Mouse (Mus musculus): ENCODE data around the gene Ccdc116.

The Ccdc116 gene

DNA sequence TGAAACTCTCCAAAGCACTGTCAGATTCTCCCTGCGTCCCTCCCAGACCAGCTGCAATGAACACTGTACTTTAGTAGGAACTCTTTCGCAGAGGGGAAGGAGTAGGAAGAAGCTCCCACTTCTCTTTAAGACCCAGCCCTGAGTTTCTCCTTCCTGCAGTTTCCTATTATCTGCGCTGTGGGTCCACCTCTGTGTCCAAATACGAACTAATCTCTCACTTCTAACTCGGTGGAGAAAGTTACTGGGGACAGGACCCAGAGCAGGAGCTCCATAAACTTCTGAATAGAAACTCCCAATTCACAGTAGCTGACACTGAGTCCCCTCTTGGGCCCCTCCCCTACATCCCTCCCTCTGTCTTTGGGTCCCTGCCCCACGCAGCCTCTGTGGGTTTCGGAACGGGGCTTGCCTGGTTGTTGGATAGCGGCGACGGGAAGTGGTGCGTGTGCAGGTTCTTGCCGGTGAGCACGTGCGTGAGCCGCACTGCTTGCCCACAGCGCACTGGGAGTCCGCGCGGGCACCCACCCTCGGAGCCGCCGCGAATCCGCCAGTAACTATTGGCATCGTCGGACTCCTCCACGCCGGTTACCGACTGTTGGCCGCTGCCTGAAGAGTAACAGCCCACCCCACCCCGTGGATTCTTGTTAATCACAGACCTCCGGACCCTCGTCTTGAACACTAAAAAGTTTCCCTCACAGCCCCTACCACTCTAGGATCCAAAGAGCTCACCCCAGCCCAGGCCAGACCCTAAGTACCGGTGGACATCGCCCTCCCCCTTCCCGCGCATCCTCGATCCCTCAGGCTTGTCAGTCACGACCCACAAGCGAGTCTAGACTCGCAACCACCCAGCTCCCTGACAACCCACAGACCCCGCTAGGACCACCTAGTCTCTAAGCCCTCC is 15.6 kb downstream of the Ccdc116 start:
- no peak for DNase-seq (ENCODE audit: low read depth in 1 of 2, low spot score in 2 of 2)

DNA sequence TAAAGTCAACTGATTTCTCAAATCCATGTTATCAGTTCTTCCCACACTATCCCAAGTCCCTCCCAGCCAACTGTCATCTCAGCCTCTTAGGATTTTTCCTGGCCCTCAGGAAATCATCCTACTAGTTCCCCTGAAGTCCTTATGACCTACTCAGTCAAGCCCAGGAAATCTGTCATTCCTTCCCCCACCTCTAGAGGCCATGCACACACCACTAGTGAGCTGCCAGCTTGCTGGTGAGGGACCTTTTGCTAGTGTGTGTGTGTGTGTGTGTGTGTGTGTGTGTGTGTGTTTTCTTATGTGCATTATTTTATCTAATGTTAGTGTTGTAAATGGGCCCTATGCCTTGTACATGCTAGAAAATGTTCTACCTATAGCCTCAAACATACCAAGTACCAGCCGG is 19.7 kb downstream of the Ccdc116 start:
- peak in 1 of 2 experiments; percentile 21 for DNase-seq (ENCODE audit: low read depth in 1 of 2, low spot score in 2 of 2)

DNA sequence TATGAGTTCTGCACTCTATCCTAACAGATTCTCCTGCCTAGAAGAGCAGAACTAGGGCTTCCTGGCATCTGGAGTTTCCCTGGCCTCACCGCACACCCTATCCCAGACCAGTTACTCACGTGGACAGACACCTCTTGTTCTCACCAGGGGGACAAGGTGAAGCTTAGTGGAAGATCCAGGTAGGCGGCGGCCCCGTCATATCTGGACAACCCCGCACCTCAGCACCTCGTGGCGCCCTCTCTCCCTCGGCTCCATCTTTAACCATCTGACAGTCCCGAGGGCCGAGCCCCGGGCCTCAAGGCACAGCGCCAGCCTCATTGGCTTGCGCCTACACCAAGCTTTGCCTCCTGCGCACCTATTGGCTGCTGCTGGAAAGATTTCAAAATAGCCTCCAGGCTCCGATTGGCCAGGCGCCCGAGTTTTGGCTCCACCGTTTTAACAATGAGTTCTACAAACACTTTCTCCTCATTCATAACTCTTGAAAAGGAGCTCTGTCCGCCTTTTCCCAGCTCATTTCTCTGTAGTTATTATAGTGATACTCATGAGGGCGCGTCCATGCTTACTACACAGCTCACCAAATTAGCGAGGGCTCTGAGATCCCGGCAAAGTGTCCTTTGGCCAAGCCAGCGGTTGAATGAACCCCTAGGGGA is 22.0 kb downstream of the Ccdc116 start, which contains the start of gene 2610318N02Rik:
2610318N02Rik (minus strand) TSS at position 297 of the 650 bp plus-strand sequence.
- peak; percentile 42 to 50 for DNase-seq (ENCODE audit: low read depth in 1 of 2, low spot score in 2 of 2)

GRCm38 (mm10) chr16:17124119-17124870 is 22.7 kb downstream of the Ccdc116 start:
- no peak for DNase-seq (ENCODE audit: low read depth in 1 of 2, low spot score in 2 of 2)

DNA sequence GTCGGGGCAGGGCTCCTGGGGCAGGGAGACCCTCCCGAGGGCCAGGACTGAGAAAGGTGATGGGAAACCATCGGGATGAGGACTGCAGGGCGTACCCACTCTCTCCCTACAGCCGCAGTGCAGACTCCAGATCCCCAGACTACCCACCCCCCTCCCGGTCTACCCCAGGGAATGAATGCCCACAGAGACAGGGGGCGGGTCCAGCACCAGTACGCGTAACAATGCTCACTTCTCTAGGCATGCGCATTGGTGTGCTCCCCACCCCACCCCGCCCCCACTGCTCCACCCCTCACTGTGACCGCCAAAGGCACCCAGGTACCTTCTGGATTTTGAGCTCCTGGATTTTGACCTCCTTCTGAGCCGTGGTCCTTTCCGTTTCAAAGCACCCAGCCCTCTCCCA is 25.5 kb downstream of the Ccdc116 start:
- no peak for DNase-seq (ENCODE audit: low read depth in 1 of 2, low spot score in 2 of 2)

DNA sequence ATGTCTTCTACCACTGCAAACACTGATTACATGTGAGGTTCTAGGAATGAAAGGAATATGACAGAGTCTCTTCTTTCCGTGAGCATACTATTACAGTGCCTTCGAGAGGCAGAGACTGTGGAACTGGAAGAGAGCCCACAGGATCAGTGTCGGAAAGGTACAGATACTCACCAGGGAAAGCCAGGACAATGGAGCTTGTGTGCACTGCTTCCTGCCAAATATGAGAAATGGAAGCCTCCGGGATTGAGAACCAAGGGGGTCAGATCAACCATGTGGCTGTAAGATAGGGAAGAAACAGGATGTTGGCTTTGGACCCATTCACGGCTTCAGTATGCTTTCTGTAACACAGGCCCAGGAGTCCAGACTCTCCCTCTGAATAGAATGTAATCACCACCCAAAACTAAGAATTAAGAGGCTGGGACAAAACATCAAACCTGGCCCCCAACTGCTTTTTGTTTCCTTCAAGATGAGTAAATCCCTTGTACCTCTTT is 29.7 kb downstream of the Ccdc116 start:
- DNase-seq (ENCODE audit: low read depth in 1 of 2, low spot score in 2 of 2) = no peak

DNA sequence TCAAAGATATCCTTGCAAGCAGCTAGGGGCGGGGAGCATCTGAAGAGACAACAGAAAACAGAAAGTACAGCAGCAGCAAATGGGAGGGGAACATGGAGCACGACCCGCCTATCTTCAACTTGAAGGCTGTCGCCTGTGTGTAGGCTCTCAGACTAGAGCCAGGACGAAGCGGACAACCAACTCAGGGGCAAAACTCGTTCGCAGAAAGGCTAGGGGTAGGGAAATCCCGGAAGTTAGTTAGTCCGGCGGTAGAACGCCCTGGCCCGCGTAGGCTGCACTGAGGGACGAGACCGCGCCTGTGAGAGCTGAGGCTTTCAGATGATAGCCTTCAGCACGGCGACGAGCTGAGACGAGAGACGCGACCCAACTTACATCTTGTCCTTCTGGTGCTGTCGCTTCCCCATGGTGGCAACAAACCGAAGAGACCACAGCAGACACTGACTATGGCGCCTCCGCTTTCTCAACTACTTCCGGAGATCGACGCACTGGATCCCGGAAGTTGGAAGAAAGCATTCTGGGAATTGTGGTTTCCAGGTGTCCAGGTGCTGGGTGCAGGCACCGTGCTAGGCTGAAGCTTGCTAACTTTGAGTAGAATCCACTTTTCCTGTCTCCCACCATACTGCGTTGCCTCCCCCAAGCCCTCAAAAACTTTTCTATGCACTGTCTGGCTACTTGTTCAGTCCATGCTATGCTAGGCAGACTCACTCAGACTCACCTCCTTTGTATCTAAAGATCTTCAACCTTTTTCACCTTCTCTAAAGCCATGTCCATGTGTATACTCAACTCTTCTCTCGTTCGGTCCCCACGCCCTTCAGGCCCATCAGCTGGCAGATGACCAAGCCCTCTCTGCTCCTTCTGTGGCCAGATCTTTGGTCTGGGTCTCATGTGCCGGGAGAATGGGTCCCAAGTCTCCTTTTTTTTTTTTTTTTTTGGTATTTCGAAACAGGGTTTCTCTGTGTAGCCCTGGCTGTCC is 36.0 kb downstream of the Ccdc116 start, which contains the start of gene Ppil2:
Ppil2 (minus strand) TSS at position 487 of the 973 bp plus-strand sequence.
- peak; percentile 27 to 47 for DNase-seq (ENCODE audit: low read depth in 1 of 2, low spot score in 2 of 2)

- no peak for DNase-seq (ENCODE audit: low read depth in 1 of 2, low spot score in 2 of 2)
Measured at GRCm38 (mm10) chr16:17104600-17104999, 42.4 kb downstream of the Ccdc116 start.

GRCm38 (mm10) chr16:17102630-17103220 is 44.3 kb downstream of the Ccdc116 start:
- no peak for DNase-seq (ENCODE audit: low read depth in 1 of 2, low spot score in 2 of 2)

GRCm38 (mm10) chr16:17096938-17097337 is 50.1 kb downstream of the Ccdc116 start:
- no peak for DNase-seq (ENCODE audit: low read depth in 1 of 2, low spot score in 2 of 2)
